Mouse (Mus musculus) intestine, embryonic 15.5 days (tissue): Measurements from ENCODE around the gene Vps72. TPM values are rescaled to one million over a fixed set of nuclear protein-coding genes. Genes with fewer than 3 reads are reported as not detected.
"Not testable (repeated sequence)": the region's sequence is repeated elsewhere in the genome, so short reads cannot be mapped to it uniquely, and the experiment has no call there.

Experiments
- ATAC-seq: fragments of 200-750 bp; cut with Nextera tagmentation; 2 replicates; pipeline ENCODE4 v1.8.0; 2017; ENCODE audit warnings: moderate TSS enrichment, moderate library complexity
- H3K27ac ChIP-seq: fragments of 300-500 bp; sonication (generic); 2 replicates; pipeline ENCODE4 v1.5.1; 2015; ENCODE audit warnings: mild to moderate bottlenecking, inconsistent platforms
- H3K27me3 ChIP-seq: fragments of 300-500 bp; sonication (generic); replicated peaks from 2 replicates; pipeline ENCODE4 v1.6.1; 2015; ENCODE audit warnings: inconsistent platforms
- H3K36me3 ChIP-seq: fragments of 300-500 bp; sonication (generic); 2 replicates; pipeline ENCODE4 v1.6.1; 2015; ENCODE audit warnings: inconsistent platforms
- H3K4me1 ChIP-seq: fragments of 300-500 bp; sonication (generic); replicated peaks from 2 replicates; pipeline ENCODE4 v1.6.1; 2015; ENCODE audit warnings: inconsistent platforms
- H3K4me2 ChIP-seq: fragments of 300-500 bp; sonication (generic); replicated peaks from 2 replicates; pipeline ENCODE4 v1.6.1; 2015; ENCODE audit warnings: mild to moderate bottlenecking, inconsistent platforms
- H3K4me3 ChIP-seq: fragments of 300-500 bp; sonication (generic); replicated peaks from 2 replicates; pipeline ENCODE4 v1.5.1; 2015; ENCODE audit warnings: inconsistent platforms
- H3K9ac ChIP-seq: fragments of 300-500 bp; sonication (generic); 2 replicates; pipeline ENCODE4 v1.6.1; 2015; ENCODE audit warnings: inconsistent platforms
- H3K9me3 ChIP-seq: fragments of 300-500 bp; sonication (generic); 2 replicates; pipeline ENCODE4 v1.6.1; 2016; ENCODE audit warnings: inconsistent platforms
- WGBS: fragments of 180-500 bp; shearing (Covaris S2); methylation state at CpG from one replicate; pipeline ENCODE4 v1.1.7; 2015; 5-methylcytosine and 5-hydroxymethylcytosine counted together
- polyA plus RNA-seq: library from polyadenylated mRNA; unstranded; fragments of >200 nt; fragmentation: Nextera tagmentation; extraction: Ambion mirVana; gene quantifications from 2 replicates; pipeline ENCODE4 v1.2.1, GENCODE M21; 2015

Gene Vps72
- polyA plus RNA-seq: 112 and 113 TPM in 2 replicates

DNA sequence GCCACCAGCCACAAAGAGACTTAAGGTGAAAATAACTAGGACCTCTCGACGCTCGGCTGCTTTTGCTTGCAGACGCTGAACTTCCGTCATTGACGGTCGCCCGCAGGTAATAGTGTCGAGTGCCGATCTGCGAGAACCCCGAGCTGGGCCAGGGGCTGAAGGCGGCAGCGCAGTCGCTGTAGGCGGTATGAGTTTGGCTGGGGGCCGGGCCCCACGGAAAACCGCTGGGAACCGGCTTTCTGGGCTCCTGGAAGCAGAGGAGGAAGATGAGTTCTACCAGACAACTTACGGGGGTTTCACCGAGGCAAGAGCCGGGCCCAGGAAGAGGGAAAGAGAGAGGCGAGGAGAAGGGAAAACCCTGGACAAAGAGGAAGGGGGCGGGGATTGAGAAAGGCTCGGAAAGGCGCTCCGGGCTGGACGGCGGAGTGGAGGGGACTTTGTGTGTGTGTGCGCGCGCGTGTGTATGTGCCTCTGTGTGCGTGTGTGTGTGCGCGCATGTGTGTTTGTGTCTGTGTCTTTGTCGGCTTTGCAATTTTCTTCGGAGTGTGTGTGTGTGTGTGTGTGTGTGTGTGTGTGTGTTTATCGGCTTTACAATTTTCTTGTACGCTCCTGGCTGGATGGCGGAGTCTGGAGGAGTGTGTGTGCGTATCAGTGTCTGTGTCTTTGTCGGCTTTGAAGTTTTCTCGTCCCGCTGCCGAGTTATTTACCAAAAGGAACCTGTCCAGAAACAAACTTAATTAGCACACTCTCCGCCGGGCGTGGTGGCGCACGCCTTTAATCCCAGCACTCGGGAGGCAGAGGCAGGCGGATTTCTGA, at the start of gene Vps72:
Gene Vps72 (plus strand): TSS at position 112 of the 816 bp plus-strand sequence.
- H3K9me3 ChIP-seq: no peaks in the 10 kb centered on the region
- H3K9ac ChIP-seq: peak within 1 kb of the TSS; percentile 85
- under 1% methylated on average over 54 of the region's 54 CpGs for WGBS
- ATAC-seq: peak; percentile 79
- no peaks in the 10 kb centered on the region for H3K36me3 ChIP-seq
- no peaks in the 10 kb centered on the region for H3K27me3 ChIP-seq
- peaks cover 10% of the 10 kb centered on the region for H3K4me1 ChIP-seq
- H3K27ac ChIP-seq: peak within 1 kb of the TSS; percentile 98
- H3K4me2 ChIP-seq: peak within 1 kb of the TSS; percentile 54
- H3K4me3 ChIP-seq: peak within 1 kb of the TSS; percentile 80

- Histone ChIP-seq H3K27me3 (no peaks in the 10 kb centered on the region), H3K4me3 (no peak overlapping the region), H3K4me1 (no peaks in the 10 kb centered on the region), H3K36me3 (peaks cover 59% of the 10 kb centered on the region), H3K27ac (no peak overlapping the region), H3K9me3 (no peaks in the 10 kb centered on the region), H3K4me2 (no peak overlapping the region), H3K9ac (no peak overlapping the region)
- ATAC-seq: no peak
- 90% methylated on average over 4 of the region's 4 CpGs for WGBS
Measured at GRCm38 (mm10) chr3:95063741-95064140, 47.1 kb upstream of the Vps72 start.

GRCm38 (mm10) chr3:95065553-95065952, 45.3 kb upstream of the Vps72 start:
- H3K4me1 ChIP-seq: no peaks in the 10 kb centered on the region
- H3K36me3 ChIP-seq: peaks cover 57% of the 10 kb centered on the region
- no peak overlapping the region for H3K9ac ChIP-seq
- 93% methylated on average over 1 of the region's 1 CpGs for WGBS
- H3K27me3 ChIP-seq: no peaks in the 10 kb centered on the region
- no peak overlapping the region for H3K4me3 ChIP-seq
- no peaks in the 10 kb centered on the region for H3K9me3 ChIP-seq
- H3K27ac ChIP-seq: no peak overlapping the region
- no peak overlapping the region for H3K4me2 ChIP-seq
- no peak for ATAC-seq

DNA sequence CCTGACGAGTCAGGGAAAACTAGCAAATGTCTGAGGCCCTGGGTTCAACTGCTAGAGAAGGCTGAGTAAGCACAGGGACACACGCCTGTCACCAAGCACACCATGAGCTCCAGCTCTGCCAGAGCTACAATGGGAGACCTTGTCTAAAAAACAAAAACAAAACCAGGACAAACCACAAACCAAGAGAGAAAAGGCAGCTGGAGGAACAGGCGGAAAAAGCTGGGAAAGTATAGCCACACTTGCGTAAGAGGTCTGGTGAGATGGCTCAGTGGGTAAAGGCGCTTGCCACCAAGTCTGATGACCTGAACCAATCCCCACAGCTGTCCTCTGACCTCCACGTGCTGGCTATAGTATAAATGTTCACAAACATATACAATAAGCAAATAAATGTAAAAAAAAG, 44.7 kb upstream of the Vps72 start:
- Histone ChIP-seq H3K4me3 (no peak overlapping the region), H3K9me3 (no peaks in the 10 kb centered on the region), H3K9ac (no peak overlapping the region), H3K4me2 (no peak overlapping the region), H3K27me3 (no peaks in the 10 kb centered on the region), H3K4me1 (no peaks in the 10 kb centered on the region), H3K36me3 (peaks cover 55% of the 10 kb centered on the region), H3K27ac (no peak overlapping the region)
- ATAC-seq: no peak
- WGBS: 91% methylated on average over 6 of the region's 6 CpGs

DNA sequence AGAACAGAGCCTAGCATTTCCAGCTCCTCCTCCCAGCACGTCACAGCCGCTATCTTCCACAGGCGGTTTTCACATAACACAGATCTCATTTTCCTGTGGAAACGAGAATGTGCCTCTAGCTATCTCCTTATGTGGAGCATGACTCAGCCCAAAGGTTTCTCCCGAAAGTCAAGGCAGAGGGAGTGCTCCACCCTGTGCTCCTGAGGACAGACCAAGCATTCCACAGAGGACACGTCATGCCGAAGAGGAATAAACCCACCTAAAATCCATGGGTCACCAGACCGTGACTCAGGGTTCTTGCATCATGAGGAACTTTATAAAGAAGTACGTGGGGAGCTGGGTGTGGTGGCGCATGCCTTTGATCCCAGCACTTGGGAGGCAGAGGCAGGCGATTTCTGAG, 44.3 kb upstream of the Vps72 start:
- H3K4me2 ChIP-seq: no peak overlapping the region
- WGBS: 87% methylated on average over 11 of the region's 11 CpGs
- peaks cover 56% of the 10 kb centered on the region for H3K36me3 ChIP-seq
- H3K27ac ChIP-seq: no peak overlapping the region
- no peak overlapping the region for H3K9ac ChIP-seq
- no peaks in the 10 kb centered on the region for H3K4me1 ChIP-seq
- H3K9me3 ChIP-seq: no peaks in the 10 kb centered on the region
- H3K27me3 ChIP-seq: no peaks in the 10 kb centered on the region
- no peak overlapping the region for H3K4me3 ChIP-seq
- ATAC-seq: no peak

- peaks cover 43% of the 10 kb centered on the region for H3K36me3 ChIP-seq
- no peak overlapping the region for H3K4me2 ChIP-seq
- 91% methylated on average over 2 of the region's 2 CpGs for WGBS
- no peaks in the 10 kb centered on the region for H3K9me3 ChIP-seq
- no peak overlapping the region for H3K27ac ChIP-seq
- ATAC-seq: no peak
- H3K9ac ChIP-seq: no peak overlapping the region
- H3K27me3 ChIP-seq: no peaks in the 10 kb centered on the region
- no peaks in the 10 kb centered on the region for H3K4me1 ChIP-seq
- H3K4me3 ChIP-seq: no peak overlapping the region
Measured at GRCm38 (mm10) chr3:95071606-95072005, 39.2 kb upstream of the Vps72 start.

- H3K4me1 ChIP-seq: no peaks in the 10 kb centered on the region
- no peak overlapping the region for H3K27ac ChIP-seq
- H3K27me3 ChIP-seq: no peaks in the 10 kb centered on the region
- 100% methylated on average over 1 of the region's 1 CpGs for WGBS
- no peaks in the 10 kb centered on the region for H3K36me3 ChIP-seq
- H3K9me3 ChIP-seq: no peaks in the 10 kb centered on the region
- H3K4me3 ChIP-seq: no peak overlapping the region
- no peak for ATAC-seq
- no peak overlapping the region for H3K4me2 ChIP-seq
- H3K9ac ChIP-seq: no peak overlapping the region
Measured at GRCm38 (mm10) chr3:95088071-95088470, 22.8 kb upstream of the Vps72 start.

DNA sequence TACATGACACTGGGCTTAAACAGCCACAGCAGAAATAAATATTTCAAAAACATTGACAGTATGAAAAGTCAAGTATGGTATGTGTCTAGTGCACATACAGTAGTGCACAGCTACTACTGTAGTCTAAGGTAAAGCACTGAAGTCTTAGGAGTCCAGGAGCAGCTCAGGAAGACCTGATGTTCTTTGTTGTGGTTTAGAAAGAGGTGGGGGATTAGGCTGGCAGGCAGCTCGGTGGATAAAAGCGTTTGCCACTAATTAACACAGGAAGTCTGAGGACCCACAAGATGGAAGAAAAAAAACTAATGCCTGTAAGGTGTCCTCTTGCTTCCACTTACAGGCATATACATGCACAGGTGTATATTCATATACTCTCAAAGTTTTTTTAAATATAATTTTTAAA, 10.0 kb upstream of the Vps72 start:
- Histone ChIP-seq H3K9ac (no peak overlapping the region), H3K4me2 (no peak overlapping the region), H3K36me3 (no peaks in the 10 kb centered on the region), H3K4me1 (0 out of 2 replicates have a peak, but pooled peaks cover 6% of the 10 kb centered on the region), H3K27me3 (no peaks in the 10 kb centered on the region), H3K27ac (no peak overlapping the region), H3K9me3 (no peaks in the 10 kb centered on the region), H3K4me3 (no peak overlapping the region)
- ATAC-seq: no peak
- WGBS: 24% methylated on average over 2 of the region's 2 CpGs

- ATAC-seq: no peak
- 41% methylated on average over 4 of the region's 4 CpGs for WGBS
- H3K4me1 ChIP-seq: 0 out of 2 replicates have a peak, but pooled peaks cover 6% of the 10 kb centered on the region
Measured at GRCm38 (mm10) chr3:95105121-95105520, 5.7 kb upstream of the Vps72 start.

GRCm38 (mm10) chr3:95105586-95106337, 5.1 kb upstream of the Vps72 start:
- Histone ChIP-seq H3K4me2 (peak overlapping the region; percentile 71), H3K4me3 (peak overlapping the region; percentile 73), H3K27ac (peak overlapping the region; percentile 78), H3K9me3 (no peaks in the 10 kb centered on the region), H3K9ac (peak overlapping the region; percentile 77), H3K27me3 (no peaks in the 10 kb centered on the region), H3K36me3 (no peaks in the 10 kb centered on the region), H3K4me1 (peaks cover 10% of the 10 kb centered on the region; the same call in 1 of the 2 replicates)
- under 1% methylated on average over 16 of the region's 16 CpGs for WGBS
- no peak for ATAC-seq

More at GRCm38 (mm10) chr3:95105121-95105520, 5.7 kb upstream of the Vps72 start:
- no peaks in the 10 kb centered on the region for H3K27me3 ChIP-seq
- H3K9ac ChIP-seq: peak overlapping the region; percentile 77; the same call in 1 of the 2 replicates
- peak overlapping the region; percentile 71 for H3K4me2 ChIP-seq
- H3K27ac ChIP-seq: no peak overlapping the region
- peak overlapping the region; percentile 73 for H3K4me3 ChIP-seq
- no peaks in the 10 kb centered on the region for H3K36me3 ChIP-seq
- H3K9me3 ChIP-seq: no peaks in the 10 kb centered on the region

DNA sequence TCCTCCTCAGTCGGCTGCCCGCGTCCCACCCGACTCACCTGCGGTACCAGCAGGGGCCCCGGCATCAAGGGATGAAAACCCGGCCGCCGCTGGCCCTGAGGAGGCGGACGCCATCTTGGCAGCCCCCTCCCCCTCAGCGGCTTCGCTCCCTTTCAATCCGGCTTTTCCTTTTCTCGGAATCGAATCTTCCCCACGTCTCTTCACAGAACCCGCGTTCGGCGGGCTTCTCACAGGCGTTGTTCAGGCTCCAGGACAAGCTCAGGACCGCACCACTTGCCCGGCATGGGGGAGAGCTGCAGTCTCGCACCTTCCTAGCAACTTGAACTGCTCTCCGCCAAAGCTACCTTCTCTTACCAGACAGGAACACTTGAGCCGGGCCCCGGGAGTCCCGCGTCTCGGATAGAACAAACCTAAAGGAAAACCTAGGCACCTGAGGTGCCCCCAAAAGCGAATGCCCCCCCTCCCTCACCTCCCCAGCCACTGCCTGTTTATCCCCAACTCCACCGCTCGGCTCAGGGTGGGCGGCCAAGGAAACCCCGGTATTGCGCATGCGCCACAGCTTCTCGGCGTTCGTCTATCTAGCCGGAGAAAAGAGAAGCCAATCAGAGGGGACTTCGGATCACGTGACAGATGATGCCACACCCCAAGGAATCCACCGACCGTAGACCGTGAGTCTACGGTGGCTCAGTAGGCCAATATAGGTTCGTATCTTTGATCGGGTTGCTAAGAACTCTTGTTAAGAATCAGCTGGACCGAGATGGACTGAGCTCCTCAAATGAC, 4.3 kb upstream of the Vps72 start, which contains the start of gene Pip5k1a:
Gene Pip5k1a (minus strand): TSS at position 593 of the 780 bp plus-strand sequence.
- Histone ChIP-seq H3K36me3 (no peaks in the 10 kb centered on the region), H3K9me3 (no peaks in the 10 kb centered on the region), H3K4me1 (peaks cover 10% of the 10 kb centered on the region; the same call in 1 of the 2 replicates), H3K27me3 (no peaks in the 10 kb centered on the region), H3K9ac (peak within 1 kb of the TSS; percentile 77), H3K27ac (peak within 1 kb of the TSS; percentile 78), H3K4me2 (peak within 1 kb of the TSS; percentile 71), H3K4me3 (peak within 1 kb of the TSS; percentile 73)
- under 1% methylated on average over 51 of the region's 51 CpGs for WGBS
- ATAC-seq: peak; percentile 90

- not testable (repeated sequence) for H3K27ac ChIP-seq, ATAC-seq, H3K9me3 ChIP-seq, H3K9ac ChIP-seq, H3K36me3 ChIP-seq, H3K27me3 ChIP-seq
- peaks cover 13% of the 10 kb centered on the region for H3K4me1 ChIP-seq
- H3K4me3 ChIP-seq: peak overlapping the region; percentile 73
- peak overlapping the region; percentile 68 for H3K4me2 ChIP-seq
Measured at GRCm38 (mm10) chr3:95107308-95107707, 3.5 kb upstream of the Vps72 start.
